Mouse (Mus musculus) neutrophil, adult 5-6 weeks (primary cell): ENCODE measurements at regions not wholly inside any gene's neighbourhood (a gene's known extent, or its start where the extent isn't known, plus 50 kb on each side); places are given as distances from the start of the nearest gene placed in this dataset.

Experiments used
- ATAC-seq: fragments of 151-379, 151-347 bp; 2 replicates; pipeline ENCODE4 v1.8.0; 2017; ENCODE audit warnings: mild to moderate bottlenecking, moderate TSS enrichment; ENCODE audit not compliant: insufficient number of reproducible peaks, poor library complexity, low FRiP score, severe bottlenecking; ENCODE audit errors: extremely low read depth

DNA sequence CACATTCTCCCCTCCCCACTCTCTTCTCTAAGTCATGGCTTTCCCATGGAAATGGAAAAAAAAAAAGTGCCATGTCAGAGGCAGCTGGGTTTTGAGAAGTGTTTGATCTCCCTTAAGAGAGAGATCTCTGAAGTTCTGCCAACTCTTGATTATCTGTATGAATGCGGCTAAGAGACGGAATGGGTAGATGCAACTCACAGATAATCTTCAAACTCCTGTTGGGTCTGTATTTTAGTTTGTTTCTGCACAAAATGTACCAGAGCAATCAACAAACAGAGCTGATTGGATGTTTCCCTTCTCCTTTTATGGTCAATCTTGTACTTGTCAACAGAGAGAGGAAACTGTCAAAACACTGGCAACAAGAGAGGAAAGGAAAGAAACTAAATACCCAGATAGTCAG, 55.9 kb upstream of the Lmo4 start:
- no peak for ATAC-seq

- ATAC-seq = no peak
Observed at GRCm38 (mm10) chr3:144257714-144258517, 52.9 kb upstream of the Lmo4 start.

- ATAC-seq = no peak
Observed at GRCm38 (mm10) chr3:144257196-144257595, 52.2 kb upstream of the Lmo4 start.

- ATAC-seq = no peak
Observed at GRCm38 (mm10) chr3:144255596-144256550, 50.9 kb upstream of the Lmo4 start.
